Mouse (Mus musculus) midbrain, embryonic 16.5 days (tissue): ENCODE results near the gene Gfod1. TPM values are rescaled to one million over a fixed set of nuclear protein-coding genes. Genes with fewer than 3 reads are reported as not detected.

Experiments used
- ATAC-seq: fragments of 200-750 bp; cut with Nextera tagmentation; 2 replicates; pipeline ENCODE4 v1.8.0; 2017; ENCODE audit warnings: moderate TSS enrichment
- H3K27ac ChIP-seq: fragments of 300-500 bp; sonication (generic); 2 replicates; pipeline ENCODE4 v1.5.1; 2014; ENCODE audit warnings: mild to moderate bottlenecking, low read length, mixed read lengths
- H3K27me3 ChIP-seq: fragments of 300-500 bp; sonication (generic); 2 replicates; pipeline ENCODE4 v1.6.1; 2014; ENCODE audit warnings: low read depth, low read length, mixed read lengths; ENCODE audit not compliant: control insufficient read depth, insufficient read depth
- H3K36me3 ChIP-seq: fragments of 300-500 bp; sonication (generic); 2 replicates; pipeline ENCODE4 v1.6.1; 2014; ENCODE audit warnings: mild to moderate bottlenecking, low read length, moderate library complexity, mixed read lengths; ENCODE audit not compliant: control insufficient read depth, insufficient read depth
- H3K4me1 ChIP-seq: fragments of 300-500 bp; sonication (generic); 2 replicates; pipeline ENCODE4 v1.6.1; 2014; ENCODE audit warnings: mild to moderate bottlenecking, low read length, mixed read lengths; ENCODE audit not compliant: control insufficient read depth, insufficient read depth
- H3K4me2 ChIP-seq: fragments of 300-500 bp; sonication (generic); 2 replicates; pipeline ENCODE4 v1.6.1; 2014; ENCODE audit warnings: mild to moderate bottlenecking, low read length, mixed read lengths
- H3K4me3 ChIP-seq: fragments of 300-500 bp; sonication (generic); 2 replicates; pipeline ENCODE4 v1.5.1; 2014; ENCODE audit warnings: low read depth, mild to moderate bottlenecking, low read length, moderate library complexity, mixed read lengths
- H3K9ac ChIP-seq: fragments of 300-500 bp; sonication (generic); 2 replicates; pipeline ENCODE4 v1.6.1; 2014; ENCODE audit warnings: low read depth, low read length, mixed read lengths
- H3K9me3 ChIP-seq: fragments of 300-500 bp; sonication (generic); replicated peaks from 2 replicates; pipeline ENCODE4 v1.6.1; 2014; ENCODE audit warnings: mild to moderate bottlenecking, low read length, mixed read lengths; ENCODE audit not compliant: control insufficient read depth, poor library complexity, severe bottlenecking
- WGBS: fragments of 180-500 bp; shearing (Covaris S2); extraction: QIAGEN DNeasy Blood & Tissue Kit; methylation state at CpG from one replicate; pipeline ENCODE4 v1.1.7; 2014; 5-methylcytosine and 5-hydroxymethylcytosine counted together
- polyA plus RNA-seq: library from polyadenylated mRNA; unstranded; fragments of >200 nt; fragmentation: Nextera tagmentation; extraction: Ambion mirVana; gene quantifications from 2 replicates; pipeline ENCODE4 v1.2.1, GENCODE M21; 2015

Gene Gfod1
- polyA plus RNA-seq, 1 experiment from 2014 or later: 2.2 TPM

GRCm38 (mm10) chr13:43270220-43270597 is 33.8 kb downstream of the Gfod1 start:
- H3K27ac ChIP-seq: no peak overlapping the region; the same call in 1 of the 2 replicates
- 31% methylated on average over 10 of the region's 10 CpGs for WGBS
- no peak overlapping the region for H3K4me2 ChIP-seq
- no peak overlapping the region for H3K4me3 ChIP-seq
- H3K4me1 ChIP-seq: peaks cover 16% of the 10 kb centered on the region
- H3K27me3 ChIP-seq: no peaks in the 10 kb centered on the region
- H3K36me3 ChIP-seq: no peaks in the 10 kb centered on the region
- ATAC-seq: peak; percentile 9; the same call in 1 of the 2 replicates
- no peaks in the 10 kb centered on the region for H3K9me3 ChIP-seq
- H3K9ac ChIP-seq: no peak overlapping the region

- WGBS: 16% methylated on average over 4 of the region's 4 CpGs
- ATAC-seq: peak; percentile 54
- Histone ChIP-seq H3K4me2 (no peak overlapping the region), H3K9me3 (no peaks in the 10 kb centered on the region), H3K9ac (no peak overlapping the region), H3K27me3 (no peaks in the 10 kb centered on the region), H3K4me3 (no peak overlapping the region), H3K27ac (no peak overlapping the region; the same call in 1 of the 2 replicates), H3K36me3 (no peaks in the 10 kb centered on the region), H3K4me1 (peaks cover 20% of the 10 kb centered on the region)
Observed at GRCm38 (mm10) chr13:43269460-43270219, 34.3 kb downstream of the Gfod1 start.

- Histone ChIP-seq H3K4me2 (no peak overlapping the region), H3K4me1 (peaks cover 20% of the 10 kb centered on the region), H3K4me3 (no peak overlapping the region), H3K27me3 (no peaks in the 10 kb centered on the region), H3K9me3 (no peaks in the 10 kb centered on the region), H3K36me3 (no peaks in the 10 kb centered on the region), H3K9ac (no peak overlapping the region), H3K27ac (no peak overlapping the region)
- WGBS: 41% methylated on average over 12 of the region's 12 CpGs
- no peak for ATAC-seq
Observed at GRCm38 (mm10) chr13:43268539-43269327, 35.2 kb downstream of the Gfod1 start.

- no peaks in the 10 kb centered on the region for H3K9me3 ChIP-seq
- H3K27me3 ChIP-seq: no peaks in the 10 kb centered on the region
- H3K9ac ChIP-seq: no peak overlapping the region
- no peak overlapping the region for H3K27ac ChIP-seq
- H3K4me3 ChIP-seq: no peak overlapping the region
- no peak overlapping the region for H3K4me2 ChIP-seq
- ATAC-seq: no peak
- H3K4me1 ChIP-seq: peaks cover 20% of the 10 kb centered on the region
- 85% methylated on average over 2 of the region's 2 CpGs for WGBS
- no peaks in the 10 kb centered on the region for H3K36me3 ChIP-seq
Observed at GRCm38 (mm10) chr13:43267902-43268301, 36.1 kb downstream of the Gfod1 start.

- no peaks in the 10 kb centered on the region for H3K9me3 ChIP-seq
- no peaks in the 10 kb centered on the region for H3K36me3 ChIP-seq
- no peak for ATAC-seq
- 93% methylated on average over 3 of the region's 3 CpGs for WGBS
- no peaks in the 10 kb centered on the region for H3K27me3 ChIP-seq
- no peak overlapping the region for H3K27ac ChIP-seq
- no peak overlapping the region for H3K9ac ChIP-seq
- no peak overlapping the region for H3K4me2 ChIP-seq
- no peak overlapping the region for H3K4me3 ChIP-seq
- H3K4me1 ChIP-seq: peaks cover 20% of the 10 kb centered on the region
Observed at GRCm38 (mm10) chr13:43267216-43267615, 36.8 kb downstream of the Gfod1 start.

- Histone ChIP-seq H3K36me3 (no peaks in the 10 kb centered on the region), H3K27me3 (no peaks in the 10 kb centered on the region), H3K27ac (no peak overlapping the region), H3K9me3 (no peaks in the 10 kb centered on the region), H3K4me2 (no peak overlapping the region), H3K4me3 (no peak overlapping the region), H3K9ac (no peak overlapping the region), H3K4me1 (peaks cover 20% of the 10 kb centered on the region)
- WGBS: 92% methylated on average over 10 of the region's 10 CpGs
- no peak for ATAC-seq
Observed at GRCm38 (mm10) chr13:43266333-43266732, 37.6 kb downstream of the Gfod1 start.

- Histone ChIP-seq H3K36me3 (no peaks in the 10 kb centered on the region), H3K4me2 (no peak overlapping the region)
Observed at GRCm38 (mm10) chr13:43265116-43265515, 38.9 kb downstream of the Gfod1 start.

GRCm38 (mm10) chr13:43263646-43264045 is 40.3 kb downstream of the Gfod1 start:
- Histone ChIP-seq H3K27me3 (no peaks in the 10 kb centered on the region), H3K4me3 (no peak overlapping the region), H3K9ac (no peak overlapping the region), H3K27ac (no peak overlapping the region), H3K4me2 (no peak overlapping the region), H3K4me1 (peaks cover 12% of the 10 kb centered on the region), H3K9me3 (no peaks in the 10 kb centered on the region), H3K36me3 (no peaks in the 10 kb centered on the region)
- WGBS: 90% methylated on average over 5 of the region's 5 CpGs
- ATAC-seq: no peak

More at GRCm38 (mm10) chr13:43265116-43265515, 38.9 kb downstream of the Gfod1 start:
- no peak overlapping the region for H3K9ac ChIP-seq
- ATAC-seq: peak; percentile 66; the same call in 1 of the 2 replicates
- WGBS: 23% methylated on average over 4 of the region's 4 CpGs
- no peak overlapping the region for H3K4me3 ChIP-seq
- no peaks in the 10 kb centered on the region for H3K9me3 ChIP-seq
- no peaks in the 10 kb centered on the region for H3K27me3 ChIP-seq
- H3K4me1 ChIP-seq: peaks cover 17% of the 10 kb centered on the region
- no peak overlapping the region for H3K27ac ChIP-seq
